Mouse (Mus musculus): ENCODE measurements at regions not wholly inside any gene's neighbourhood (a gene's known extent, or its start where the extent isn't known, plus 50 kb on each side); places are given as distances from the start of the nearest gene placed in this dataset.

DNA sequence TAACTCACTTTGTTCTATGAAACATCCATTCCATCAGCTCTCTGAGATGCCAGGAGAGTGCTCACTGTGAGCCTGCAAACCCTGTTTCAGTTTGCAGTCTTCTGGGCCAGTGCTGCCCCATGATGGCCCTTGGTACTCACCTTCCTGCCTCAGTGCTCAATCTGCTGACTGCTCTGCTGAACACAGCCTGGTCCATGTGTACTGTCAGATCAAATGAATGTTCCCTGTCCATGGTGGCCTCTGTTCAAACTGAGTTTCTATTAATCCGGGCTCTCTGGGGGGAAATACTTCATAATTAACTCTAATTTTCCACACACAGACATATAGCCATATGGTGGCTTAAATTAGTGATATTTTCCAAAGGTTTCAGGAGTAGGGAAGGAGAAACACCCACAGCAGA lies 503.3 kb downstream of the Tmem132b start:
- DNase-seq = no peak

DNA sequence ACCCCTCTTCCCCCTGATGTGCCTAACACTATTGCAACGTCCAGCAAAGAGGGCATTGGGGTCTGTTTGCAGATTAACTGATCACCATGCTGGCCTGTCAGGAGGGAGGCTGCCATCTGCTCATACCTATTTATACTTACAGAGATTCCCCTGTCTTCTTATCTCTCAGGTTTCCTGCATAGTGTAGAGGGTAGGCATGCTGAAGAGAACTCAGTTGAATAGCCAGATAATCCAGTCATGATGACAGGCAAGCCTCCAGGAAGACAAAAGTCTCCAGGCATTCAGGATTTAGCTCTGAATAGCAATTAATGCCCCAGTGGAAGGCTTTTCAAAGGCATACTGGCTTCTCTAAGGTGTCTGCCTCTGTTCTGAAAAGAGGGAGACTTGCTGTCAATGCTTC lies 505.1 kb downstream of the Tmem132b start:
- DNase-seq = no peak

GRCm38 (mm10) chr5:126045761-126046160 lies 514.2 kb downstream of the Tmem132b start:
- DNase-seq = no peak

DNA sequence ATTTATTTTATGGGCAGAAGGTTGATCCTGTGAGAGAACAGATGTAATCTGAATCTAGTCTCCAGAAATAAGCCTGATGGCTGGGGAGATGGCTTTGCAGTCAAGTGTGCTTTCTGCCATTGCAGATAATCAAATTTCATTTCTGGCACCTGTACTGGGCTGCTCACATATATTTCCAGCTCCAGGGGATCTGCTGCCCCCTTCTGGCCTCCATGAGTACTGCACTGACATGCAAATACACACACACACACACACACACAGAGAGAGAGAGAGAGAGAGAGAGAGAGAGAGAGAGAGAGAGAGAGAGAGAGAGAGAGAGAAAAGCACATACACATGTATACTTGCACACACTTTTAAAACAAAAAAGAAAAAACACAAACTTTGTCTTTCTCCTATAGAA lies 532.1 kb downstream of the Tmem132b start:
- no peak for DNase-seq

GRCm38 (mm10) chr5:126079281-126079838 lies 547.8 kb downstream of the Tmem132b start:
- no peak for DNase-seq

- DNase-seq = no peak
These were observed 556.8 kb downstream of the Tmem132b start for GRCm38 (mm10) chr5:126088251-126088914.

DNA sequence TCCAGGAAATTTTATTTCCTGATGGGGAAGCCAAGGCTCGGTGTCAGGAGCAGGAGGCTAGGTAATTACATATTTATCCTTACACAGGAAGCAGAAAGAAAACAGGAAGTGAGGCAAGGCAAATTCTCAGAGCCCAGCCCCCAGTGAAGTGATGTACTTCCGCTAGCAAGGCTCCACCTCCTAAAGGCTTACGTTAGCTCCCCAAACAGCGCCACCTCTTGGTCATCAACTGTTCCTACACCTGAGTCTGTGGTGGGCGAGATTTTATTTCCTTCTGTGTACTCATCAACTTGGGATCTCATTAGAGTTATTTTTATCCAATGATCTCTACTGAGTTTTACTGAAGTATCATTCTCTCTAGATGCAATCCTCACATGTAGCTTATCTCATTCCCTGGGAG lies 561.6 kb downstream of the Tmem132b start:
- DNase-seq = no peak

DNA sequence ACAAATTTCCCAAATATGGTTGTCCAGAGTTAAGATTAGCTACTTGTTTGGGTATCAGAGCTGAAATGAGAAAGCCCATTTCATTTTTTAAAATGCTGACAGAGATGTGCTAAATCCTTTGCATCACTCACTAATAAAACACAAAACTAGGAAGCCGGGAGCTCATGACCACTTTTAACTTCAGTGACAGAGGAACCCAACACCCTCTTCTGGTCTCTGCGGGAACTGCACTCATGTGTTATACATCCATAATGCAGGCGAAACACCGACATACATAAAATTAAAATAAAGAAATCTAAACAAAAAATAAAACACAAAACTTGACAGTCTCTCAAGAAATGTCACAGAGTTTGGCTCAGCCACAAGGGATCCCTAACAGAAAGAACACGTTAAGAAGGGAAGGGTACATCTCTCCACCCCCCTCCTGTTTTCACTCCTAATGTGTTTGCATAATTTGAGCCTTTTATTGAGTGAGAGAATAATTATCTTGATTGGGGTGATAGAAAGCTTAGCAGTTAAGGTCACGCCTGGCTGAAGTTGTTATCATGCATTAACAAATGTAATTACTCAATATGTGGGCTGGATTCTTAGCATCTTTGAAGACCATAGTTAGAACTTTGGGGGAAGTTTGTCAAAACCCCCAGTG lies 565.2 kb downstream of the Tmem132b start:
- no peak for DNase-seq

DNA sequence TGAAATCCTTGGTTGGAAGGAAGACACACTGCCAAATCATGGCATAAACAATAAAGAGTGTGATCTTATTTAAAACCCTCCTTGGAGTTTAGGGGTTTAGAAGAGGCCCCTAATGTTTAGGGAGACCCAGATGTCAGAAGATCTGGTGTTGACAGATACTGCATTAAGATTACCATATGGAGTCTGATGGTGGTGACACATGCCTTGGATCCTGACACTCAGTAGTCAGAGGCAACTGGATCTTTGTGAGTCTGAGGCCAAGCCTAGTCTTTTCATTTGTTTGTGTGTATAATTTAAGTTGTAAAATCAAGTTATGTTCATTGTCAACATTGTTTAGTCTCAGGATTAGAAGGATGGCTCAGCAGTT lies 565.7 kb downstream of the Tmem132b start:
- DNase-seq = no peak

- no peak for DNase-seq
These were observed 566.9 kb downstream of the Tmem132b start for GRCm38 (mm10) chr5:126098433-126098832.

DNA sequence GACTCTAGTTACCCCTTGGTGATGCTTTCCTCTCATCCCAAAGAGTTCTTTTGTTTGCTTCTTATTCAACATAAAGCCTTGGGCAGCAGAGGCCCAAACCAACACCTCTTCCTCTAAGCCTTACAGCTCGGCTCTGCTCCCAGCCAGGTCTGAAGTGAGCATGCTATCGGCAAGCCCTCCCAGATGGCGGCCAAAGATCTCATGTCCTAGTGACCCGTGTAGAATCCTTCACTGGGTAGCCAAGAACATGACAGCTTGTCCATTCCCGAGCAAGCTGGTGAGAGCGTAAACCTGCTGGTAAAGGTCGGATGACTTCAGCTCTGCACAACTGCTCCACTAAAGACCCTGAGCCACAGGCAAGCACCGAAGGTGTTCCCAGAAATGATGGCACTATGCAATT lies 568.4 kb downstream of the Tmem132b start:
- DNase-seq = no peak

GRCm38 (mm10) chr5:126104464-126104863 lies 572.9 kb downstream of the Tmem132b start:
- DNase-seq = no peak

DNA sequence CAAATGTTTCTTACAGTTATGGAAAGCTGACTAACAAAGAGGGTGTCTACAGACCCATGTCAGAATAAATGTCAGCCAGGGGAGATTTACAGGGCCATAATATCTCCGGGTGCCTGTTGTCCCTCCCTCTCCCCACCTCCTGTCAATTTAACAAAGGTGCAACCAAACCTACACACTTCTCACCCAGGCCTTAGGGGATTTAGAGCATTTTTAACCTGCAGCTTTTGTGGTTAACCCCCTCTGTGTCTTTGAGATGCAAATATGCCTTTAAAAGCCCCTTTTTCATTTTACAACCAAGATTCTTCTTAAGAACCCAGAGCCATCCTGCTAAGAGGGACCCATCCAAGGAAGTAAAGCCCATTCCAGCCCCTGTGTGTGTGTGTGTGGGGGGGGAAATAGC lies 573.3 kb downstream of the Tmem132b start:
- no peak for DNase-seq

DNA sequence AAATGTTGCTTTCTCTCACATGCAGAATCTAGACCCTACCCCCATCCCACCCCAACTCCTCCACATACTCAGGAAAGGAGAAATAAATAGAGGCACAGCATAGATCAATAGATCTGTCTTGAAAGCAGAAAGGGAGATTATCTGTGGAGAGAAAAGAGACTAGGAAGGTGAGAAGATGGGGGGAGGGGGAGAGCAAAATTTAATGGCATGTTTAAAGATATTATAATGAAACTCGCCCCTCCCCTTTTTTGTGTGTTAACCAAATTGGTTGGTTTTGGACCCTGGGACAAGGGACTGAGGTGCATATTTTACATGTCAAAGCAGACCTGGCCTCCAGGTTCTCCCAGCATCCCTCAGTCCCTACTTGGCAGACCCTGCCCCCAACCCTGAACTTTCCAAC lies 573.9 kb downstream of the Tmem132b start:
- DNase-seq = no peak

DNA sequence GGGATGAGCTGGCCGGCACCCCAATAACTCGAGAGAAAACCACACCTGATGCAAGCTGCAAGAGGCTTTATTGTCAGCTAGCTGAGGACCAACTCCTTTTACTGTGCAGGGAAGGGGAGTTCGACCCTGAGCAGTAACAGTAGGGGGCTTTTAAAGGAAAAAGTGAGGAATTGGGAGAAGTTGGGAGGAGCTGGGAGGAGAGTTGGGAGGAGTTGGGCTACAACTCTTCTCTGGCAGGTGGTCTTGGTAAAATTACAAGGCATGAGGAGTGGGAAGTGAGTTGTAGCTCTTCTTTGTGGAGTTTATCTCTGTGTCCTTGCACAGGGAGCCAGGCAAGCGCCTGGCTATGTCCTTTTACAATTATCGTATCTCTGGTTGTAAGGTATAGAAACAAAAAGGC lies 575.4 kb downstream of the Tmem132b start:
- no peak for DNase-seq

- DNase-seq = no peak
These were observed 577.3 kb downstream of the Tmem132b start for GRCm38 (mm10) chr5:126108837-126109236.

- no peak for DNase-seq
These were observed 585.7 kb downstream of the Tmem132b start for GRCm38 (mm10) chr5:126117291-126117690.

DNA sequence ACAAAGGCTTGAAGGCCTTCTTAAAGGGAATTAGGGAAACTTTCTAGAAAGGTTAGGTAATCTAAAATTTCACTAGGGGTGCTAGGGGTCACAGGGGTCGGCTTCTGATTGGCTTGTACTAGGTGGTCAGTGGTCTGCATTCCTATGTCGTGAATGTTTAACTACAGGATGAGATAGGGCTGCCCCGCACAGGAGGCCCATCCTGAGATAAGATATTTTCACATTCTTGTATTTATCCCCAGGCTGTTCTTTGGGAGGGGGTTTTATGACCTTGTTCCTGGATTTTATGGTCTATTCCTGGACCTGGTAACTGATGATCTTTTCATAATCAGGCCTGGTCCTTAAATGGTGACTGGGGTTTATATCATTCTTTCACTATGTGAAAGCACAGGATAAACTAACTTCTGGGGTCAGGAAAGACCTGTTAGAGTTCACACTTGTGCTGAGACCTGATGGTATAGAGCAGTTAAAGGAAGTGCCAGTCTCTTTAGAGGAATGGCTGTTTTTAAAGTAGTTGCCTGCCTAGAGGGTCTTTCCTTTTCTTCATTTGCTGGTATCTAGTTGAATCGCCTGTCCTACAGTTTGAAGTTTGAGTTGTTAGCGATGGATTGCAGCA lies 586.4 kb downstream of the Tmem132b start:
- no peak for DNase-seq

- DNase-seq = no peak
These were observed 587.2 kb downstream of the Tmem132b start for GRCm38 (mm10) chr5:126118731-126119130.

DNA sequence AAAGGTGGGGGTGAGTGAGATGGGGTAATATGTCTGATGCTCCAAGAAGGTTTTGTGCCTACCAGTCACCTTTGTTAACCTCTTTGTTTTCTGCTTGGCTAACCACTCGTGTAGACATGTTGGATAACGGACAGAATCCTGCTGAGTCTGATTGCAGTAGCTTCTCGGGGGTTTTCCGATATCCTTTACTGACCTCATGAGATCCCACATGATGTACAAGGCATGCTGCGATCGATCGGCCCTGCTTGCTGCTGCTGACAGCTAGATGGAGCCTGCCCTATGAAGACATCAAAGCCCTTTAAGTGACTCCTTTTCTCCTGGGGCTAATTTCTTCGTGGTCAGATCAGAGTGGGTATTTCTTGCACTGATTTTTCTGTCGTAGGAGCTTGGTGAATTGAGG lies 591.6 kb downstream of the Tmem132b start:
- no peak for DNase-seq

DNA sequence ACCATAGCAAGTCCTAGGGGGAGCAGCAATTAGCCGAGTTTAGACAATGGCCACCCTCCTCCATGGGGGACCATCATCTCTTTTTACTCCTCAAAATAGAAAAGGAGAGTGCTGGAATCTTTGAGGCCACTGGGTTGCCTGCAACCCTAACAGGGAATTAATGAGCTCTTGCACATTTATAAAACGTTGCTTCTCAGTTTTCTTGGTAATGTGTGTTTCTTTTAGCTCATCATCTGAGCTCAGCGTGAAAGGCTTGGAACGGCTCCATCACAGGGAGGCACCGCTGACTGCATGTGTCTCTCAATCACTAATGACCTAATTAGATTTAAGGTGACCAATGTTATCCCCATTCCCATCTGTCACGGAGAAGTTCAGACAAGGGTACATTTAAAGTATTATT lies 595.9 kb downstream of the Tmem132b start:
- DNase-seq = peak; percentile 16 to 27

GRCm38 (mm10) chr5:126148908-126149307 lies 617.3 kb downstream of the Tmem132b start:
- DNase-seq = no peak

DNA sequence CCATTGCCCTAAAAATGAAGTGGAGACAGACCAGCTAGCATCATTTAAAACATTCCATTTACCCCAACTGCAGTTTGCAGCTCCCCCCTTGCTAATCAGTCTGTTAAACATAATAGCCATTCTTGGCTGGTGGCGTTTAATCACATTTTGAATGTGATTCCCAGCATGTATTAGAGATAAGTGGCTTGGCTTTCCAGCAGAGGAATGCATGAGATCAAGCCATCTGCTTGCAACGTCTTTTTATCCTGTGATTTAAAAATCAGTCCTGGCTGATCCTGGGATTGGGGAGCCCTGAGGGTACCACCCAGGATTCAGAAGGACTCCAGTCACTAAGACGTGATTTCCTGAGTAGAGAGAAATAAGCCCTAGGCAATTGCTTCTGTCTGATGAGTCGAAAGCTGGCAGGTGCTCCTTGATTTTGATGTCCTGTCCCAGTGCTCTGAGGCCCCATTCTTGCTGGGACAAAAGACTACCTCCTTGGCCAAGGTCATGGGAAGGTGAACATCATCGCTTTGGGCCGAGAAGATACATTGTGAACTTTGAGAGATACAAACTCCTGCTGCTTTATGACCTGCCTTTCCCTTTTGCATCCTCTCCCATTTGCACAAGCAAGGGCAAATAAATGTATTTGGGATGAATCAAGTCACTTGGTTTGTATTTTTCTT lies 623.8 kb downstream of the Tmem132b start:
- DNase-seq = no peak

DNA sequence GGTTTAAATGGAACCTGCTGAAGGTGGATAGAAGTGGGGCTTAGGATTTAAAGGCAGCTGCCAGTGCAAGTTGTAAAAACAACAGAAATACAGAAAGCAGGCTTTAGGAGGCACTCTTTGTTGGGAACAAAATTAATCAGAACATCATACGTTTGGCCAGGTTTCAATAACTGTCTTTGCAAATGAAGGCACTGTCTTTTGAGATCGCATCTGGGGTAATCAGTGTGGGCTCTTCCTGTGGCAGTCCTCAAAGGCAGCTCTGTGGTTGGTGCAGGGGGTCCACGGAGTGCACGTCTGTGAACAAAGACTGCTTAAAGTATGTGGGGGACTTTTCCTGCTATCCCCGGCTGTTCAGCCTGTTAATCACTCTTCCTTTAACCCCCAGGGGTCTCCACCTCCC lies 654.5 kb downstream of the Tmem132b start:
- no peak for DNase-seq
